Mouse (Mus musculus) G1E (cell line): Measurements from ENCODE around the gene Zcchc7.

ENCODE experiments used
- CTCF ChIP-seq: IDR thresholded peaks from 2 replicates; pipeline ENCODE4 v1.5.1; 2012; ENCODE audit warnings: low read depth, low read length, inconsistent platforms, mixed read lengths
- GATA1 ChIP-seq: IDR thresholded peaks from 2 replicates; pipeline ENCODE4 v1.6.1; 2012; ENCODE audit warnings: borderline replicate concordance, low read length, inconsistent platforms, mixed read lengths
- GATA2 ChIP-seq: IDR thresholded peaks from 2 replicates; pipeline ENCODE4 v1.6.1; 2012; ENCODE audit warnings: low read depth, low read length, inconsistent platforms, borderline replicate concordance
- POLR2AphosphoS5 ChIP-seq: IDR thresholded peaks from 2 replicates; pipeline ENCODE4 v1.6.1; 2012; ENCODE audit warnings: low read depth, low read length, inconsistent platforms; ENCODE audit not compliant: insufficient replicate concordance

DNA sequence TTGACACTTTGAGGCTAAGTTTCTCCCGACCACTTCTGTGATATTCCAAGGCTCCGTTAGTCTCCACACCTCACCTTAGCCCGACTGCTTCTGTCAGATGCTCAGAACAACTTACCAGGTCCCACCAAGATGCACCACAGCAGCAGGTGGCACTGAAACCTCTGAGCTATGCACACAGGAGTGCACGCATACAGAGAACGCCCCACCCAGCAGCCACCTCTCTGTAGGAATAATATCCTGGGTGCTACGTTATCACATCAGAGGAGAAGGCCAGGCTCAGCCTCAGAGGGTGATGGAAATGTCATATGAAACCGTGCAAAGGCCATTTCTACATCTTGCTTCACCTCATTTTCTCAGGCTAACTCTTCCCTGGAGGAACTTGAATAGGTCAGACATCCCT, 174.7 kb downstream of the Zcchc7 start:
- TF ChIP-seq CTCF (no peak), GATA2 (no peak), GATA1 (no peak), POLR2AphosphoS5 (no peak)
